Mouse (Mus musculus) stomach, embryonic 14.5 days (tissue): ENCODE measurements around the gene Tsc2. TPM values are rescaled to one million over a fixed set of nuclear protein-coding genes. Genes with fewer than 3 reads are reported as not detected.
A peak's percentile ranks its signal among the peaks of the same experiment; 100 is the strongest.

ENCODE experiments used
- ATAC-seq: fragments of 200-750 bp; cut with Nextera tagmentation; 2 replicates; pipeline ENCODE4 v1.8.0; 2017; ENCODE audit warnings: low read depth, moderate TSS enrichment; ENCODE audit not compliant: insufficient number of reproducible peaks, insufficient read depth, low FRiP score
- H3K27ac ChIP-seq: fragments of 300-500 bp; sonication (generic); 2 replicates; pipeline ENCODE4 v1.5.1; 2014; ENCODE audit warnings: mild to moderate bottlenecking, low read length, moderate library complexity, mixed read lengths
- H3K27me3 ChIP-seq: fragments of 300-500 bp; sonication (generic); 2 replicates; pipeline ENCODE4 v1.6.1; 2014; ENCODE audit warnings: low read length, control low read depth, mixed read lengths; ENCODE audit not compliant: control insufficient read depth, insufficient read depth
- H3K36me3 ChIP-seq: fragments of 300-500 bp; sonication (generic); 2 replicates; pipeline ENCODE4 v1.6.1; 2014; ENCODE audit warnings: mild to moderate bottlenecking, control low read depth, low read length, moderate library complexity, mixed read lengths; ENCODE audit not compliant: control insufficient read depth, insufficient read depth
- H3K4me1 ChIP-seq: fragments of 300-500 bp; sonication (generic); 2 replicates; pipeline ENCODE4 v1.6.1; 2014; ENCODE audit warnings: low read length, control low read depth, mixed read lengths; ENCODE audit not compliant: control insufficient read depth, insufficient read depth
- H3K4me2 ChIP-seq: fragments of 300-500 bp; sonication (generic); replicated peaks from 2 replicates; pipeline ENCODE4 v1.6.1; 2014; ENCODE audit warnings: low read depth, low read length, control low read depth
- H3K4me3 ChIP-seq: fragments of 300-500 bp; sonication (generic); 2 replicates; pipeline ENCODE4 v1.5.1; 2014; ENCODE audit warnings: low read depth, low read length, control low read depth
- H3K9ac ChIP-seq: fragments of 300-500 bp; sonication (generic); replicated peaks from 2 replicates; pipeline ENCODE4 v1.6.1; 2014; ENCODE audit warnings: low read depth, mild to moderate bottlenecking, control low read depth, low read length, moderate library complexity, mixed read lengths
- H3K9me3 ChIP-seq: fragments of 300-500 bp; sonication (generic); 2 replicates; pipeline ENCODE4 v1.6.1; 2016; ENCODE audit warnings: low read depth, low read length, control low read depth; ENCODE audit not compliant: control insufficient read depth
- WGBS: fragments of 180-500 bp; shearing (Covaris S2); extraction: QIAGEN DNeasy Blood & Tissue Kit; methylation state at CpG from one replicate; pipeline ENCODE4 v1.1.7; 2014; 5-methylcytosine and 5-hydroxymethylcytosine counted together
- polyA plus RNA-seq: library from polyadenylated mRNA; unstranded; fragments of >200 nt; fragmentation: Nextera tagmentation; extraction: Ambion mirVana; gene quantifications from 2 replicates; pipeline ENCODE4 v1.2.1, GENCODE M21; 2014

Gene Tsc2
- polyA plus RNA-seq, 1 experiment from 2014 or later = 57.7 TPM

- H3K36me3 ChIP-seq = peaks cover 14% of the 10 kb centered on the region
- H3K4me1 ChIP-seq = peaks cover 9% of the 10 kb centered on the region; the same call in 1 of the 2 replicates
- H3K4me3 ChIP-seq = no peak overlapping the region
- ATAC-seq = no peak
- no peaks in the 10 kb centered on the region for H3K9me3 ChIP-seq
- WGBS = 87% methylated on average over 3 of the region's 3 CpGs
- H3K4me2 ChIP-seq = no peak overlapping the region
- H3K9ac ChIP-seq = no peak overlapping the region
- no peak overlapping the region for H3K27ac ChIP-seq
- H3K27me3 ChIP-seq = no peaks in the 10 kb centered on the region
These were observed 67.3 kb downstream of the Tsc2 start for GRCm38 (mm10) chr17:24565092-24565491.

- H3K9ac ChIP-seq = no peak overlapping the region
- H3K36me3 ChIP-seq = peaks cover 8% of the 10 kb centered on the region
- H3K27ac ChIP-seq = no peak overlapping the region
- no peaks in the 10 kb centered on the region for H3K27me3 ChIP-seq
- 85% methylated on average over 4 of the region's 4 CpGs for WGBS
- ATAC-seq = no peak
- no peak overlapping the region for H3K4me2 ChIP-seq
- no peaks in the 10 kb centered on the region for H3K9me3 ChIP-seq
- peaks cover 11% of the 10 kb centered on the region for H3K4me1 ChIP-seq
- H3K4me3 ChIP-seq = no peak overlapping the region
These were observed 68.0 kb downstream of the Tsc2 start for GRCm38 (mm10) chr17:24564422-24564821.

- WGBS = 87% methylated on average over 5 of the region's 5 CpGs
- Histone ChIP-seq H3K9me3 (no peaks in the 10 kb centered on the region), H3K36me3 (peaks cover 8% of the 10 kb centered on the region), H3K9ac (no peak overlapping the region), H3K27me3 (no peaks in the 10 kb centered on the region), H3K4me2 (no peak overlapping the region), H3K27ac (no peak overlapping the region), H3K4me3 (no peak overlapping the region), H3K4me1 (peaks cover 19% of the 10 kb centered on the region)
- no peak for ATAC-seq
These were observed 68.8 kb downstream of the Tsc2 start for GRCm38 (mm10) chr17:24563638-24564037.

GRCm38 (mm10) chr17:24561592-24561991 lies 70.8 kb downstream of the Tsc2 start:
- no peak for ATAC-seq
- peaks cover 25% of the 10 kb centered on the region for H3K4me1 ChIP-seq
- WGBS = 91% methylated on average over 2 of the region's 2 CpGs
- no peaks in the 10 kb centered on the region for H3K9me3 ChIP-seq
- no peak overlapping the region for H3K27ac ChIP-seq
- no peak overlapping the region for H3K9ac ChIP-seq
- H3K27me3 ChIP-seq = no peaks in the 10 kb centered on the region
- peaks cover 3% of the 10 kb centered on the region for H3K36me3 ChIP-seq
- no peak overlapping the region for H3K4me3 ChIP-seq
- no peak overlapping the region for H3K4me2 ChIP-seq

GRCm38 (mm10) chr17:24560301-24561028 lies 72.0 kb downstream of the Tsc2 start:
- ATAC-seq = no peak
- no peaks in the 10 kb centered on the region; the same call in none of the 2 replicates for H3K36me3 ChIP-seq
- H3K9ac ChIP-seq = no peak overlapping the region
- H3K4me2 ChIP-seq = no peak overlapping the region
- no peaks in the 10 kb centered on the region for H3K27me3 ChIP-seq
- H3K9me3 ChIP-seq = no peaks in the 10 kb centered on the region
- no peak overlapping the region for H3K4me3 ChIP-seq
- whole genome bisulfite sequencing = 81% methylated on average over 5 of the region's 5 CpGs
- H3K4me1 ChIP-seq = peaks cover 23% of the 10 kb centered on the region
- H3K27ac ChIP-seq = no peak overlapping the region

- H3K27ac ChIP-seq = peak overlapping the region; percentile 93
- peaks cover 23% of the 10 kb centered on the region for H3K4me1 ChIP-seq
- ATAC-seq = peak; percentile 39; the same call in 1 of the 2 replicates
- H3K9ac ChIP-seq = no peak overlapping the region
- no peaks in the 10 kb centered on the region for H3K27me3 ChIP-seq
- no peaks in the 10 kb centered on the region for H3K9me3 ChIP-seq
- no peak overlapping the region for H3K4me3 ChIP-seq
- WGBS = 54% methylated on average over 3 of the region's 3 CpGs
- peak overlapping the region; percentile 1; the same call in 1 of the 2 replicates for H3K4me2 ChIP-seq
- H3K36me3 ChIP-seq = no peaks in the 10 kb centered on the region; the same call in 1 of the 2 replicates
These were observed 73.3 kb downstream of the Tsc2 start for GRCm38 (mm10) chr17:24559146-24559545.

- H3K4me1 ChIP-seq = peaks cover 23% of the 10 kb centered on the region
- H3K9ac ChIP-seq = no peak overlapping the region
- H3K4me3 ChIP-seq = no peak overlapping the region
- peak overlapping the region; percentile 1; the same call in 1 of the 2 replicates for H3K4me2 ChIP-seq
- 41% methylated on average over 4 of the region's 4 CpGs for WGBS
- H3K9me3 ChIP-seq = no peaks in the 10 kb centered on the region
- ATAC-seq = peak; percentile 58; the same call in 1 of the 2 replicates
- peak overlapping the region; percentile 93 for H3K27ac ChIP-seq
- H3K27me3 ChIP-seq = no peaks in the 10 kb centered on the region
- no peaks in the 10 kb centered on the region; the same call in 1 of the 2 replicates for H3K36me3 ChIP-seq
These were observed 73.8 kb downstream of the Tsc2 start for GRCm38 (mm10) chr17:24558600-24559099.

- H3K4me2 ChIP-seq = no peak overlapping the region
- no peak overlapping the region for H3K9ac ChIP-seq
- WGBS = 71% methylated on average over 7 of the region's 7 CpGs
- H3K9me3 ChIP-seq = no peaks in the 10 kb centered on the region
- H3K27me3 ChIP-seq = no peaks in the 10 kb centered on the region
- H3K27ac ChIP-seq = no peak overlapping the region
- no peaks in the 10 kb centered on the region for H3K36me3 ChIP-seq
- peaks cover 27% of the 10 kb centered on the region for H3K4me1 ChIP-seq
- H3K4me3 ChIP-seq = no peak overlapping the region
- no peak for ATAC-seq
These were observed 75.3 kb downstream of the Tsc2 start for GRCm38 (mm10) chr17:24557091-24557490.
